Mouse (Mus musculus) heart, adult 8-10 months (tissue): ENCODE measurements around the gene Ttbk1. TPM values are rescaled to one million over a fixed set of nuclear protein-coding genes. Genes with fewer than 3 reads are reported as not detected.

Experiments used
- DNase-seq: peaks from one replicate; pipeline ENCODE4 v3.0.0; 2022; ENCODE audit warnings: low spot score
- total RNA-seq, 4 experiments: library from RNA; stranded (reverse); gene quantifications; 2 replicates each; pipeline ENCODE4 v1.2.4; 2022

Gene Ttbk1
- total RNA-seq, 4 experiments from 2014 or later = 0.11 to 0.41 (median 0.24) TPM

DNA sequence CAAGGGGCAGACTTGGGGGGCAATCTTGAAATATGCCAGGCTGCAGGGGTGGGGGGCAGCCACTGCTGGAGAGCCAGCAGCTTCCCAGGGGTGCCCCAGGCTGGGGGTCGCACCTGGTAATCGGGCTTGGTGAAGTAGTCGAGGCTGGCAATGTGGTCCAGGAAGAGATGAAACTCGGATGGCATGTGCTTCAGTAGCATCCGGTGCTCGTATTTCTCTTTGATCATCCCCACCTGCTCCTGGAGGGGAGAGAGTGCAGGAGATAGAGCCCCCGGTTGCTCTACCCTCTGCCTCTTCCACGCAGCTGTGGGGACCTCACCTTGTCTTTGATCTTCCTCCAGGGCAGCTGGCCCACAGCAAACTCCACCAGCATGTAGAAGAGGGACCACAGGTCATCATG is 10.9 kb downstream of the Ttbk1 start:
- DNase-seq = no peak

DNA sequence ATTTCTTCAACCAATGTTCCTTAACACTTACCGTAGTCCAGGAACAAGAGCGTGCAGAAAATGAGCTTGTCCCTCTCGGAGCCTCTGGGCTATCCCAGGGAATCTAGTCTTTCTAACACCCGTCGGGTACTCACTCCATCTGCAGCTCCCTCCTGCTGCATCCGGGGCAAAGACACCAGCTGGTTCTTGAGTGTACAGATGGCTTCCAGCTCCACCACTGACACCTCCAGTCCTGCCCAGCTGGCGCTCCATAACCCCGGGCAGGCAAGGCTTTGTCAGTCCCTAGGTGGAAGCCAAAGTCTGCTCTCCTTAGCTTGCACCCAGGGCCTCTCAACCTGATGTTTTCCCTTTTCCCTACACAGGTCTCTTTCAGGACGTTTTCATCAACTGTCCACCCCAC is 19.6 kb downstream of the Ttbk1 start:
- no peak for DNase-seq

DNA sequence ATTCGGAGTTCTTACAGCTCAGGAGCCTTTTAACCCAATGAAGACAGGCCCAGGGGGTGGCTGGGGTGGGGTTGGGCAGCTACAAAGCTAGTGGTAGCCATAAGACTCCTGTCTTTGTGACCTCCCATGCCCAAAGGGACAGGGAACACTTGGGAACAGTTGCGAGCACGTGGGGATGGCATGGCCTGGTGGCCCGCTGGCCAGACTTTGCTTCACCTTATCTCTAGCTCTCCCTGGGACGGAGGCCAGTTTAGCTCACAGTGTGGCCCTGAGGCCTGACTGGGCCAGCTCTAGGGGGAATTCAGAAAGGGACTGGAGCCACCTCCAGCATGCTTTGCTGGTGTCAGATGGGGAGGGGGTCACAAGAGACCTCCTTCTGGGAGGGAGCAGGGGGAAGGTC is 25.2 kb downstream of the Ttbk1 start:
- DNase-seq = peak; percentile 66

DNA sequence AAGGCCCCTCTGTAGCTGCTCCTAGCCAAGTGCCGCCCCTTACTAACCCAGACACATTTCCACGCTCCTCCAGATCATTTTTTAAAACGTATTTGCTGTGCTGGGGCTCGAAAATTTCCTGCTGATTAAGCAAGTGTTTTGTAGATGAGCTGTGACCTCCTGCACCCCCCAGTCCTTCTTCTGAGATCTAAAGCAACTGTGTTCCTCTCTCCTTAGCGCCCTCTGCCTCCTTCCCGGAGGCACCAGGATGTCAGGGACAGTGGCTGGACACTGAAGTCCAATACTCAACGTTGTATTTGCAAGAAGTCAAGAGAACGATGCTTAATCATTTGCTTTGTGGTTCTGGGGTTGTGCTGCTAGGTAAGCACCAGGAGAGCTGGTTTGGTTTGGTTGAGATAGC is 26.1 kb downstream of the Ttbk1 start:
- no peak for DNase-seq

DNA sequence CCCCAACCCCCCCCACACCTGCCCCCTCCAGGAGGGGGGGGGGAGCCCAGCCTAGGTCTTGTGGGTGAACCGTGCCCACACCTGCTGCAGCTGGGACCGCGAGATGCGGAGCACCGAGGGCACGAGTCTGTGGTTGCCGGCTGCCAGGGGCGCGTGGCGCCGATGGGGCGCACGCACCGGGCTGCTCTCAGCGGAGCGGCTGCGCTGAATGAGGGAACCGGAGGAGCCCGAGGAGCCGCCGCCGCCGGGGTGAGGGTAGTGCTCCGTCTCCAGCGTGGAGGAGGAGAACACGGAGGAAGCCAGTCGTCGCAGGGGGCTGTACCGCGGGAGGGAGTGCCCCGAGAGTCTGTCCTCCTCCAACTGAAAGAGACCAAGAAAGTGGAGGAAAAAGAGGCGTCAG is 26.8 kb downstream of the Ttbk1 start:
- DNase-seq = no peak

DNA sequence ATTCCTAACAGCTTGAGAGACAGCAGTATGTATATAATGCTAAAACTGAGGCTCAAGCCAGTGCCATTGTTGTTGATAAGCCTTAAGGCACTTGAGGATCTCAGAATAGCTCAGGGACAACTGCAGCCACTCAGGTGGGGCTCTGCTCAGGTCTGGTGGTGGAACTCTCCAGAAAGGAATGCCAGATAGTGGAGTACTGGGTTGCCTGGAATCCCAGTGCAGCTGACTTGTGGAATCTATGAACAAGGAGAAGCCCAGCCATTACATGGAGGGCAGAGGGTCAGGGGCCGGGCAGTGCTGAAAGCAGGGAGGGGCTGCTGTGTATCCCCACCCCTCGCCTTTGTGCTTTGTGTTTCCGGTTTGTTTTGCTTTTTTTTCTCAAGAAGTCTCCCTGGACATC is 29.0 kb downstream of the Ttbk1 start:
- peak; percentile 26 for DNase-seq

DNA sequence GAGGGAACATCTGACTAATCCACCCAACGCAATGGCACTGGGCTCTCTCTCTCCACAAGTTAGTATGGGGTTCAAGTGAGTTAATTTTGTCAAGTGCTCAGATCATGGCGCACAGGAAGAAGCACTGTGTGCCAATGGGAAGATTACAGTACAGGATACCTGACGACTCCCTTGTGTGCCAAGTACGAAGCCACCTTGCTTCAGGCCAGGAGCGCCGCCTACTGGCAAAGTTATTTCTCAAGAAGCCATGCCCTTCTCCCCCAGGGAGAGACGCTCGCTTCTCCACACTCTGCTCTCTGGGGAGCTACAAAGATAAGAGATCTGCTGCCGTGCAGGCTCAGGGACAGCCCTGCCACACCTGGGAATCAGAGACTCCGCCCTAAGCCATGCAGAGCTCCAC is 29.7 kb downstream of the Ttbk1 start:
- DNase-seq = no peak

DNA sequence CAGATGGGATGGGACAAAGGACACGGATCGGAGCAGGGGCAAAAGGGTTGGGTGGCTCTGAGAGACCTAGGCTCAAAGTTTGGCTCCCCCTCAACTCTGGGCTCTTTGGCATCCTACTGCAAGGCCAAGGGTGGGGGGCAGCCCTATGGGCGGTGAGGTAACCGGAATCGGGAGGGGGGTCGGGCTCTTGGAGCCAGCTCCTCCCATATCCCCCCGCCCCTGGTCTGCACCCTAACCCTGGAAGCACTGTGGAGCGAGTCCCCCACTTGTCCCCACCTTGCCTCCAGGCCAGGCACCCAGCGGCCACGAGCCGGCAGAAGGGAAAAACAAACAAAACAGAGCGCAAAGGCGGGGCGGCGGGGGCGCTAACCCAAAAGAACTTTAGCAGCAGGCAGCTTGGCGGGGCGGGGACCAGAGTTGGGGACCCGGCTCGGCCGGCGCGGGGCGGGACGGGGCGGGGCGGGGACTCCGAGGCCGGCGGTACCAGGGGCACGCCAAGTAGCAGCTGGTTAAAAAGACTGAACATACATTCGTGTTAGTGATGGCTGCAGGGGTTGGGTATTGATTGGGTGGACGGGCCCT is 32.3 kb downstream of the Ttbk1 start:
- no peak for DNase-seq

DNA sequence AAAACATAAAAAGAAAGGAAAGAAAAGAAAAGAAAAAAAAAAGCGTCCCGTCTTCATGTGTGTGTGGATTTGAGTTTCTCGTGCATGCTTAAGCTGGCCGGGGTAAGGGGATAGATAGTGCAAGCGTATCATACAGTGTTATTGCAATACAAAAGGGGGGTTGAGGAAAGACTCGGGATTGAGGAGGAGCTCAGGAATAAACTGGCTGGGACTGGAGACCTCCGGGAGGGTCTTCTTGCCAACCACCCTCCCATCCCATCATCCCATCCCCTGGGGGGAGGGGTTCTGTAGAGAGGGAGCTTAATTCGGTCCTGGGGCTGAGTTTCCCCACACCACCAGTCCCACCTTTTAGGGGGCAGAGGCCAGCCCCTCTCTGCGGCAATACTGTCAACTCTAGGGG is 32.9 kb downstream of the Ttbk1 start:
- DNase-seq = no peak

DNA sequence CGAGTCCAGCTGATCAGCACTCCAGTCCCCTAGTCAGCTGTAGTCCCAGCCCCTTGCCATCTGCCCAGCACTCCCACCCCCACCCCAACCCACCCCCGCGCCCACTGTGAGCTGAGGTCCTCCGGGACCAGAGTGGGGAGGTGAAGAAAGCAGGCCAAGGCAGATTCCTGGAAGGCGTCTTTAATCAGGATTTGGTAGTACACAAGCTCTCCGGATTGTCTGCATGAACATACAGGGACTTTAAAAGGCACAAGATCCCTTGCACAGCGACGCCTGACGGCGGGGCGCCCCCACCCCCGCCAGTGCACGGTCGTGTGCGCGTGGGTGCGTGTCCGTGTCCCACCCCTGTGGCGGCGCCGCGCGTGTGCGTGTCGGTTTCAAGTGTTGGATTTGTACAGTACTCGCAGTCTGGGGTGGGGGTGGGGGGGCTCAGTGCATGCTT is 33.5 kb downstream of the Ttbk1 start:
- no peak for DNase-seq

DNA sequence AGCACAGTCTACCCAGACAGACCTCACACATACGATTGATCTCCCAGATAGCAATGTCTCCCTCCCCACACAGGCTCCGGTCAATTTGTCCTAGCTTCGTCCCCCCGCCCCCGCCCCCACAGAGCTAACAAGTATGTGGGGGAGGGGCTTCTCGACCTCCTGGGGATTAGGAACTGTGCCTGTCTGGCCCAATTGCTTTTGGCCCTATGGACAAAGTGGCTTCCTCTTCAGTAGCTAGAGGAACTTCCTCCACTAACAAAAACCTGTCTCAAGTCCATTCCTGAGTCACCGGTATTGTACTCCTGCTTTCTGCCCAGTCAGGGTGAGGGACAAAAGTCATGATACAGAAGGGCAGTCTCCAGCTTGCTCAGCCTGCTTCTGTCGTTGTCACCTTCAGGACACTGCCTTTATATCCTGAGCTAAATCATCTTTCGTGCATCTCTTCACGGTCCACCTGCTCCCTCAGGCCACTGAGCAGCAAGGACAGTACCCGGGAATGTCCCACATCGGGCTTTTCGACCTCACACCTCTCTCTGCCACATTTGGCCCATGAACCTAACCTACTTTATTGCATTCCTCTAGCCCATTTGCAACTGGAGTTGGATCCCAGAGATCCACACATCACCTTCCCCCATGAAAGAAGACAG is 34.0 kb downstream of the Ttbk1 start:
- DNase-seq = no peak

DNA sequence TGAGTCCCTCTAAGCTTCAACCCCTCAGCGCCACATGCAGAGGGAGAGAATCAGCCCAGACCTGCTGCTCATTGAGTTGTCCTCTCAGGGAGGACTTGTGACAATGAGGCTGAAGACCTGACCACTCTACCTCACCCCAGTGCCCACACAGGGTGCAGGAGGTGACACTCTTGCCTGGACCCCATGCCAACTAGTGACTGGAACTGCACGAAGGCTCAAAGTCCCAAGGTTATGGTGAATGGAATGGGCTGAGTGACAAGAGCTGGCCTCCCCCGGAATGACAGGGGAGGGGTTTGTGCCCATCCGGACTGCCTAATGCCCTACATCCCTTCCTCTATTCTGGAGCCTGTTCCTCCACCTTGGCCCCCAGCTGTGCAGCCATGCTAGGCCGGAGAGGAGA is 34.8 kb downstream of the Ttbk1 start:
- no peak for DNase-seq

DNA sequence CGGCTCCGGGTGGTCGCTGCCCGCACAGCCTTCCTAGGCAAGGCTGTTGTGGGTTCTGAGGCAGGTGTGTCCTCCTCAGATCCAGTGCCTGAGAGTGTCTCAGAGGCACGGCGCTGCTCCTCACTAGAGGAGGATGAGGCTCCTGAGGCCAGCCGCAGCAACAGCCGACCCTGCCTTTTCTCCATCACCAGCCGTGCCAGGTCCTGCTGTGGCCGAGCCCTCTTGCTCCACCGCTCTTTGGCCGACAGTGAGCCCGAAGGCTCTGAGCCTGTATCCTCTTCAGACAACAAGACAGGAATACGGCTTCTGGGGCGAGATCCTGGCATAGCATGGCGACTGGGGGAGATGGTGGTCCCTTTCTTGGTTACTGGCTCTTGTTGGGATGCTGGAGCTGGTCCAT is 41.2 kb downstream of the Ttbk1 start:
- no peak for DNase-seq

DNA sequence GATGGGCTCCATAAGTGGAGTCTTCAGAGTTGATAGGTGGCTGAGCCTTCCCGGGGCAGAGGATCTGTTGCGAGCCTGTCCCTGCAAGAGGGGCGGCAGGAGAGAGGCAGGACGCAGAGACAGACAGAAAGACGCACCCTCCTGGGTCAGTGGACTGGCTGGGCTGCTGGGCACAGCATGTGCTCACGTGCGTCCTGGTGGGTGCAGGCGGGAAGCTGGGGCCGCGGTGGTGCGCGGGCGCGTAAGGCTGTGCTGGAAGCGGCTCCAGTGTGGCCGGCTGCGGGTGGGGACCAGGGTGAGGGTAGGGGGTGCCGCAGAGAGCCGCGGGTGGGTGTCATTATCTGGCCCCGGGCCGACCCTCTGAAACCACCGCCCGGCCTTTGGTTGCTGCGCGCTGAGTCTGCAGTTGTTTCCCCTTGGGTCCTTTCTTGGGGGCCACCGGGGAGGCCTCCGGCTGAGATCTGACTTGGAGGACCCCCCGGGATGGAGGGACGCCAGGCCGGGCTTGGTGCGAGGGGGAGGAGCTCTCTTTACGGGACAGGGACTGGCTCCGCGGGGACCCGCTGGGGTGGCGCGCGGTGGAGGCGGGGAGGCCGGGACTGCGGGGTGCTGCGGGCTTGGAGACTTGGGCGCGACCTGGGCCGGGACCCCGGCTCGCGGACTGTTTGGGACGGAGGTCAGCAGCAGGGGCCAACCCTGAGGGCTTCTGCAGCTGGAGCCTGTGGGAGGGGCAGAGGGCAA is 42.5 kb downstream of the Ttbk1 start:
- DNase-seq = no peak

DNA sequence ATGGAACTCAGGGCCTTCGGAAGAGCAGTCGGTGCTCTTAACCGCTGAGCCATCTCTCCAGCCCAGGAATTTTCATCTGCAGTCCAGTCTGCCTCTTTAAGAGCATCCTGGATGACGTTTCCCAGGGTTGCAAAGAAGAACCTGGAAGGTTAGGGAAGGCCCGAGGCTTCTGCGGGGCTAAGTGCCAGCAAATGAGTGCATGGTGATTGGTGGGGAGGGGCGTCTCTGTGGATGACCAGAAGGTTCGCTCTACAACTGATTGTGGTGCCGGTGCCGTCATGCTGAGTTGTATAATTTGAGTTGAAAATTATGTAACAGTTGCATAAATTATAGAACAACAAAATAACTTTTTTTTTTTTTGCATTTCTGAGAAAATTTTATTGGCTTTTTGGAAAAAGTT is 48.3 kb downstream of the Ttbk1 start:
- no peak for DNase-seq

DNA sequence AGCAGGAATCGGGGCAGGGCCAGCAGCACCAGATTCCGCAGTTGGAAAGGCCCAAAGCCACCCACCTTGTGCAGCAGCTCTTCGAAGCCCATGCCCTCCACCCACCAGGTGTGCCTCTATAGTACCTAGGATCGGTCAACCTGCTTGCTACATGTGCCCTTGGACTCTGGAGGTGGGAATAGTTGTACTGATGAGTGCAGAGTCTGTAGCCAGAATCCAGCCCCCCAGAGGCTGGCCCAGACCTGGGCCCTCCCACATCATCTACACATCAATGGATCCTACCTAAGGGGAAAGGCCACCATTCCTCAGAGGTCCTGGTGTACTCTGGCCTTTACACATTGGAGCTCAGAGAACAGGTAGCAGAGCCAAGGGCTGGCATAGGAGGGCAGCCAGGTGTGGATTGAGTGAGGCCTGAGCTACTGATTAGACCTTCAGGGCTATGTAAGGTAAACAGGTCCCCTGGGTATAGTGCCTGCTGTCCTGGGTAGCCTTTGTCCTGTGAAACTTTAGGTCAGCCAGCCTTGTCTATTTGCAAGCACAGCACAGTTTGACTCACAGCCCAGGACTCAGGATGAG is 49.1 kb downstream of the Ttbk1 start, which contains the start of gene Slc22a7:
Slc22a7 (minus strand) TSS at position 160 of the 576 bp plus-strand sequence.
- no peak for DNase-seq

DNA sequence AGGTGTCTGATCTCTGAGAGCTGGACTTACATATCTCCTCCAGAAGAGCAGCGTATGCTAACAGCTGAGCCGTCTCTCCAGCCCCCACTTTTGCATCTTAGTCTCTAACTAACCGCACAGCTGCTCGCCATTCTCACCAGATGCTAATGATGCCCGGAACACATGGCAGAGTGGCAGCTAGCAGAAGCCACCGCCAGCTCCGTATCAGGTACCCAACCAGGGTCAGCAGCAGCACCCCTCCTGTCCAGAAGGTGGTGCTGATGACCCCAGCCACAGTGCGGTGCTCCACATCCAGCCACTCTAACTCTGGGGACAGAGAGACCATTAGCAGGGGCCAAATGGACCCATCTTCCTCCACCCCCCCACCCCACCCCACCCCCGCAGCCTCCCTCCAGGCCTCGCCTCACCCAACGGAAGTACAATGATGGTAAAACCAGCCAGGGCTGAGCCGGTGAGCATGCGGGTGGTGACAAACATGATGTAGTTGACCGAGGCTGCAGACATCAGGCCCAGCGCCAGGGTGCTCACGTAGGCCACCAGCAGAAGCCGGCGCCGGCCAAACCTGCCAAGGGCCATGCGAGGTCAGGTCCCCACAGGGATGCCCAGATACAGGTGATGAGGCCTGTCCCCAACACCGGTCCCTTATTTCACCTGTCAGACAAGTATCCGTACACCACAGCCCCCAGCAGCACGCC is 50.7 kb downstream of the Ttbk1 start:
- no peak for DNase-seq

DNA sequence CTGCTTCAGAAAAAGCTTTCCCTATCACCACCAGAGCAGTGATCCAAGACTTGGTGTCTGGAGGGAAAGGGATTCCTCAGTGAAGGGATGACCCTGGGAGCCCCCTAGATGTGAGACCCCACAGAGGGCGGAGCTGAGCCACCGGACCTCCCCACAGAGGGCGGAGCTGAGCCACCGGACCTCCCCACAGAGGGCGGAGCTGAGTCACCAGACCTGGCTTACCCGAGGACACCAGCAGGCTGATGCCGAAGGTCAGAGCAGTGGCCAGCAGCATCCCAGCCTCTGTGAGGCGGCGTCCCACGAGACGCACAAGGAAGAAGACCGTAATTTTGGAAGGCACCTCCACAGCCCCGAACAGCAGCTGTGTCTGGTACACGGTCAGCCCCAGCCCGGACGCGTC is 53.8 kb downstream of the Ttbk1 start:
- no peak for DNase-seq

DNA sequence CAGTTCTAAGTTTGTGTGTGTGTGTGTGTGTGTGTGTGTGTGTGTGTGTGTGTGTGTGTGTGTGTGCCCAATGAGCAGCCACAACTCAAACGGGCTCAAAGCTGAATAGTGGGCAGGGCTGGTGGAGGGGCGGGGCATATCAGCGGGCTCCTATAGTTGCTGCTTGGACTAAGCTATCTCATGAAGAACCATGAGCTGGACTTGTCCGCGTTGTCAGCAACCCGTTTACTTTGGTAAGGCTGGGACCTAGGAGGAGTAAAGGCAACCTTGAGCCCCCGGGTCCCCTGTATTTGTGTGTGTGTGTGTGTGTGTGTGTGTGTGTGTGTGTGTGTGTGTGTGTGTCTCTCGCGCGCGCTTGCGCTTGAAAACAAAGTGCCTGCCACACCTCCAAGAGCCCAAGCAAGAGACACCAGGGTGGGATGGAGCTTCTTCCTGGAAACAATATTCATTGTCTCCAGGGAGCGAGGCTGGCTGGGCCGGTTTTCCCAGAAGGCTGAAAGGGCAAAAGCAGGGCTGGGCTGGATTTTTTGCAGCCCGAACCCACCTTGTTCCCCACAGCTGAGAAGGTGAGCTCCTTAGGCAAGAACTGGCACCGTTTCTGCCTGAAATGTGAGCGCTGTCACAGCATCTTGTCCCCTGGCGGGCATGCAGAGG is 58.6 kb downstream of the Ttbk1 start, which contains the start of gene Crip3:
Crip3 (plus strand) TSS at position 166 of the 654 bp plus-strand sequence.
- DNase-seq = no peak

DNA sequence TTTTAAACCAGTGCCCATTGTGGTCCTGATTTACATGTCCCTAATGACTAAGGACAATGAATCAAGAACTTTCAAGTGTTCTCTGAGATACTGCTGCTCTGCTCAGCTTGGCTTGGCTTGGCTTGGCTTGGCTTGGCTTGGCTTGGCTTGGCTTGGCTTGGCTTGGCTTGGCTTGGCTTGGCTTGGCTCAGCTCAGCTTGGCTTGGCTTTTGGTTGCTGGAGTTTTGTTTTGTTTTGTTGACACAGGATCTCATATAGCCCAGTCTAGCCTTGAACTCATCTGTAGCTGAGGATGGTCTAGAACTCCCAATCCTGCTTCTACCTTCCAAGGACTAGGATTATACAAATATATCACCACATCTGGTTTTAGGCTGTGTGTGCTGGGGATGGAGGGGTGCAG is 61.0 kb downstream of the Ttbk1 start:
- peak; percentile 22 for DNase-seq

DNA sequence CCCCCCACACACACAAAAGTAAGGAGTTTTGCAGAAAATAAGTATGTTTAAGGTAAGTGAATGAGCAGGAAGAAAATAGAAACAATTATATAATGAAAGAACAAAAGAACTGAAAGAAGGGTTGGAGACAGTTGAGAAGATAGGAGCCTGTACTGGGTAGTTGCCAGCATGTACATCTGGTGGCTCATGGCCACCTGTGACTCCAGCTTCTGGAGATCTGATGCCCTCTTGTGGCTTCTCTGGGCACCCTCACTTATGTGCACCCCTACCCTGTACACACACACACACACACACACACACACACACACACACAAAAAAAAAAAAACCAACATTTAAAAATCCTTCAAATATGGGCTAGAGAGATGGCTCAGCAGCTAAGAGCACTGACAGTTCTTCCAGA is 67.8 kb downstream of the Ttbk1 start:
- no peak for DNase-seq
